Mouse (Mus musculus): Measurements from ENCODE around the gene Ddit4.

The Ddit4 gene

GRCm38 (mm10) chr10:59920810-59921681 lies 30.6 kb downstream of the Ddit4 start:
- in situ Hi-C loops (cut with MboI, MseI): loop anchor here (25.0 kb wide), 2 partner anchors 466 to 816 kb away; partner anchors contain the start of gene Gm17455 (in 1 of the 2)

DNA sequence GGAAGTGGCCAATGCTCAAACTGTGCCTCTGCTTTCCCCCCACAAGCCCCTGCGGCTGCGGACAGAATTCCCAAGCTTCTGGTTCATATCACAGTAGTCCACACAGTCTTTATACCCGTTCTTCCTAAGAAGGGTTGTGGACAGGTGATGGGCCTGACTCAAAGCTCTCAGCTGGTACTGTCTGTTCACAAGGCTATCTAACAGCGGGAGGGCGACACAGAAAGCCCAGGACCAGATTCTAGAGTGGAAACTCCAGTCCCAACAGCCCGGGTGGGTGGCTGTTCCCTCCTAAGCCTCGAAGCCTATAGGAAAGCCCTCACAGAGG lies 31.2 kb downstream of the Ddit4 start:
- in situ Hi-C loops (cut with MboI, MseI): loop anchor here (25.0 kb wide), 2 partner anchors 467 to 817 kb away; partner anchors contain the start of gene Gm17455 (in 1 of the 2)

GRCm38 (mm10) chr10:59919494-59920181 lies 32.0 kb downstream of the Ddit4 start:
- in situ Hi-C loops (cut with MboI, MseI): loop anchor here (25.0 kb wide), 2 partner anchors 468 to 818 kb away; partner anchors contain the start of gene Gm17455 (in 1 of the 2)

DNA sequence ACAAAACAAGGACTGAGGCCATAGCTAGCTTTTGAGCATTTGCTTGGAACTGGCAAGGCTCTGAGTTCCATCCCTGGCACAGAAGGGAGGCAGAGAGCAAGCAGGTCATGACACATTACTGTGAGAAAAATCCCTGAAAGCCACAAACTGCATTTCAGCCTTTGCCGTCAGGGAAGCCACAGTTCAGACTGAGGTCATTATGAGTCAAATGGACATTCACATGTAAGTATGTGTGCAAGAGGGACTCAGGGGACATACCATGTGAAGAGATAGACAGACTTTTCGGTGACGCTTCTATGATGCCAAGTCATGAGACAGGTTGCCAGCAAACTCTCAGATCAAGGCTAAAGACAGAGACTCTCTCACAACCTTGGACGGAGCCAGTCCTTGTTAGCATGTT lies 33.5 kb downstream of the Ddit4 start:
- in situ Hi-C loops (cut with MboI, MseI): loop anchor here (25.0 kb wide), 2 partner anchors 469 to 819 kb away; partner anchors contain the start of gene Gm17455 (in 1 of the 2)

- in situ Hi-C loops (cut with MboI, MseI): loop anchor here (25.0 kb wide), 2 partner anchors 471 to 821 kb away; partner anchors contain the start of gene Gm17455 (in 1 of the 2)
Measured at GRCm38 (mm10) chr10:59916649-59917048, 35.0 kb downstream of the Ddit4 start.

- in situ Hi-C loops (cut with MboI, MseI): loop anchor here (25.0 kb wide), 2 partner anchors 471 to 821 kb away; partner anchors contain the start of gene Gm17455 (in 1 of the 2)
Measured at GRCm38 (mm10) chr10:59916159-59916558, 35.5 kb downstream of the Ddit4 start.

DNA sequence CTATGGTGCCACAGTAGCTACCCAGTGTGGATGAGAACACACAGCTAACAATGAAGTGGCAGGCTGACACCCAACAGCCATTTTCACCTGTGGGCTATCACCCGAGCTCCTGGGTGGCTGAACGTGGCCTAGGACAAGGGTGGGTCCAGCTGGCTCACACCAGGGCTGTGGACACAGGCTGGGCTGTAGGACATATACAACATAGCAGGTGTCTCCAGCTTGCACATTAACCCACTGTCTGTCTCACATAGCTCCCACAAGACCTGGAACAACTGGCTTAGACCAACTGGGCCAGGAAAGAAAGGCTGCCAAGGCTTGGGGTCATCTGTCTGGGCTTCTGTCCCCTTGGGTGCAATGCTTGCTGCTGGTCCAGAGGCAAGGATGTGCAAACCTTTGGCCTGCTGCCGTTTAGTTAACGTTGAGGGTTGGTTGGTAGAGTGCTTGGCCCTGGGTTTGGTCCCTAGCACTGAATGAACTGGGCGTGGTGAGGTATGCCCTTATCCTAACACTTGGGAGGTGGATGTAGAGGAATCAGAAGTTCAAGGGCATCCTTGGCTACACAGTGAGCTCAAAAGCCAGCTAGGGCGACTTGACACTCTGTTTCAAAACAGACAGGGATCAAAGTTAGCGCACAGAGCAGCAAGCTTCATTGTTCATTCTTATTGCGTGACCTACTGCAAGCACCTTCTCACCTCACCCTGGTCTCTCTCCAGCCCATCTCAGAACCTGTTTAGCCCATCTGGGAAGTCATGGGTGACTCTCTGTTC lies 36.3 kb downstream of the Ddit4 start:
- in situ Hi-C loops (cut with MboI, MseI): loop anchor here (25.0 kb wide), 2 partner anchors 472 to 822 kb away; partner anchors contain the start of gene Gm17455 (in 1 of the 2)

GRCm38 (mm10) chr10:59911561-59912198 lies 40.0 kb downstream of the Ddit4 start:
- in situ Hi-C loops (cut with MboI, MseI): loop anchor here (25.0 kb wide), 2 partner anchors 476 to 826 kb away; partner anchors contain the start of gene Gm17455 (in 1 of the 2)

DNA sequence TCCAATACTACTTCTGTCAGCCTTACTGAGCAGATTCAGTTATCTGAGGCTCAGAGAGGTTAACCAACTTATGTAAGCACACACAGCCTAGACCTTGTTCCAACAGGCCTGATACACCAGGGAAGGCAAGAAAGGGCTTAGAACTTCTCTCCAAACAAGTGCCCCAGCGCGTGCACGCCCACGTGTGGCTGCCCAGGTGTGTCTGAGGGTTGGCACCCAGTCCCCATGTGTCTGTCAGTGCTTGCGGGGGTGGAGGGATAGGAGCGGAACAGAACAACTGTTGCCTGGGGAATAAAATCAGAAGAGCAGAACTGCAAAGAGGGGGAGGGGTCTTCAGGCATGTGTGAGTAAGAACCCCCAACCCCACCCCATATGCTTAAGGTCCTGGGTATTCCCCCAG lies 40.5 kb downstream of the Ddit4 start:
- in situ Hi-C loops (cut with MboI, MseI): loop anchor here (25.0 kb wide), 2 partner anchors 476 to 826 kb away; partner anchors contain the start of gene Gm17455 (in 1 of the 2)

- in situ Hi-C loops (cut with MboI, MseI): loop anchor here (10.0 to 25.0 kb wide), 3 partner anchors 478 to 835 kb away; partner anchors contain the start of gene Gm17455 (in 1 of the 2)
Measured at GRCm38 (mm10) chr10:59909357-59909847, 42.2 kb downstream of the Ddit4 start.

- in situ Hi-C loops (cut with MboI, MseI): loop anchor here (10.0 to 25.0 kb wide), 3 partner anchors 478 to 836 kb away; partner anchors contain the start of gene Gm17455 (in 1 of the 2)
Measured at GRCm38 (mm10) chr10:59908776-59909315, 42.8 kb downstream of the Ddit4 start.

DNA sequence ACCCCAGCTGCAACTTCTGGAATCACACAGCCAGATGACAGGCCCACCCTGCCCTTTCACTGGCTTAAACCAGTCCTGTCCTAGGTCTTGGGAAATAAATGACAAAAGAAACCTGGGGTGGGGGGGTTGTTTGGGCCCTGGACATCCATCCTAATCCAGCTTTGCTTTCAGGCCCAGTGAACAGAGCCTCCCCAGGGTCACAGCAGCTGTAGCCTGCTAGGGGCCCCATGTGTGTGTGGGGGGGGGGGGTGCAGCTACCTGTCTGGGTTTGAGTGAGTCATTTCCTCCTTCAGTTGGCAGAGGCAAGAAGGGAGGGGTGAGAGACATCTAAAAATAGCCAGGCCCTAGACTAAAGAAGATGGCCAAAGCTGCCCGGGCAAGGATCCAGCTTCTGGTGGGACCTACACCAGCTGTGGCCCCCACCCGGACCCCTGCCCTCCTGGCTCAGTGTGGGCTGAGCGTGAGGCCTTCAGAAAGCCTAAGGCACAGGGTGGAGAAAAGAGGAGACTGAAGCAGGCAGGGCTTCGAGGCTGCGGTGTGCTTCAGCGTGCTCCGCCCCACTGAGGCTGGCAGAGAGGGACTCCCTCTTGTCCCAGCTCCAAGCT lies 43.8 kb downstream of the Ddit4 start:
- in situ Hi-C loops (cut with MboI, MseI): loop anchor here (10.0 to 25.0 kb wide), 3 partner anchors 480 to 837 kb away; partner anchors contain the start of gene Gm17455 (in 1 of the 2)

DNA sequence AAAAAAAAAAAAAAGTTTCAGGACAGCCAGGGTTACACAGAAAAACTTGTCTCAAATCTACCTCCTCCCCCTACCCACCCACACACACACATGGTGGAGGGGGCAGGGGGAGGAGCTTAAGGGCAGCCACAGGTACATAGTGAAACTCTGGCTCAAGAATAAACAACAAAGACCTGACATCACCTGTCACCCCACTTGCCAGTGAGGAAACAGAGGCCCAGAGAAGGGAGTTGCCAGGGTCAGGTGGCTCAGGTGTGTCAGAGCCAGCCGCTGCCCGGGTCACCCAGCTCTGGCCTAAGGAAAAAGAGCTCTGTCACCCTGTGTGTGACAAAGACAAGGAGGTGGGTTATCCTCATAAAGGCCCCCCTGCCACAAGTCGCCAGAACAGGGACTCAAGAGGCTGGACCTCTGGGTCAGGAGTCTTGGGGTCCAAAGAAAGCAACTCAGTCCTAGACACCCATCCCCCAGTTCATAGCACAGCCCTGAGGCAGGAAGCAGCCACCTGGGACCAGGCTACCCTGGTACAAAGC lies 44.5 kb downstream of the Ddit4 start:
- in situ Hi-C loops (cut with MboI, MseI): loop anchor here (10.0 to 25.0 kb wide), 3 partner anchors 480 to 838 kb away; partner anchors contain the start of gene Gm17455 (in 1 of the 2)

DNA sequence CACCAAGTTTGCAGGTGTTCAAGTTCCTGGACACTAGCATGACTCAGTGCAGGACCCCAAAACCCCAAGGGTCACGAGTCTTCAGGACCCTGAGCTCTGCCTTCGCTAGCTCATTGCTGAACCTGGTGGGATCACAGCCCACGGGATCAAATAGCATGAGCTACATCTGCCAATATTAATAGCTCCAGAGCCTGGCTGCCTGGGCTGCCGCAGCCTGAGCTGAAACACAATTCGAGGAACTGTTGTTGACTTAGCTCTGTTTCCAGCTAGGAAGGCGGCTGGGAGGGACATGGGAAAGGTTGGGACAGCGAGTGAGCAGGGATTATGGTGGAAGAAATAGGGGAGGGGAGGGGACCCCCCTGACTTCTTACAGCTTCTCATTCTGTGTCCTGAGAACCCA lies 48.5 kb downstream of the Ddit4 start:
- in situ Hi-C loops (cut with MboI, MseI): loop anchor here (5.0 to 25.0 kb wide), 5 partner anchors 99 to 842 kb away; partner anchors contain the start of genes Anapc16 (in 1 of the 2), Ascc1 (in 1 of the 2), Gm17455 (in 1 of the 2) and Psap (in 1 of the 2)

- in situ Hi-C loops (cut with MboI, MseI): loop anchor here (5.0 to 25.0 kb wide), 5 partner anchors 100 to 842 kb away; partner anchors contain the start of genes Anapc16 (in 1 of the 2), Ascc1 (in 1 of the 2), Gm17455 (in 1 of the 2) and Psap (in 1 of the 2)
Measured at GRCm38 (mm10) chr10:59902606-59902990, 49.0 kb downstream of the Ddit4 start.

DNA sequence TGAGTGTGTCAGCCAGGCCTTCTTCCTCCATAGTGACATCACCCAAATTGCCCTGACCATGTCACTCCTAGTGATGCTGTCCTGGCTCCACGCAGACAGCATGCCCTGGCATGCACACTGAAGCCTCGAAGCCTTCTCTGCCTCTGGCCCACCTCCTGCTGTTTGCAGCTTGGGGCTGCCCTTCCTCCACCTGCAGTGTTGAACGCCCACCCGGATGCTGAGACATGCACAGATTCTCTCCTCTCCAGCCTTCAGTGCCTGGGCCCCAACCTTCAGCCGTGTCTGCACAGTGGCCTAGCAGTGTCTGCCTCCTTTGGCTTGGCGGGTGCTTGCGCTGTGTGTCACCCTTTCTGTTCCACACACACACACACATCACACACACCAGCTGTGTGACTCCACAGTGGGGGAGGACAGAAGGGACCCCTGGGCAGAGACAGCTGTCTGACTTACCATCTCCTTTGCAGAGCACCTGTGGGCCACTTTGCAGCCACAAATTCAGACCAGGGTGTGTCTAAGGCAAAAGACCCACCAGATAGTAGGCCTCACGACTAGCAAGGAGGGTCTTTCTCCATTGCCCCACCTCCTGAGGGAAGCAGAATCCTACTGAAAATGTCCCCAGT lies 49.5 kb downstream of the Ddit4 start:
- in situ Hi-C loops (cut with MboI, MseI): loop anchor here (5.0 to 25.0 kb wide), 5 partner anchors 100 to 843 kb away; partner anchors contain the start of genes Anapc16 (in 1 of the 2), Ascc1 (in 1 of the 2), Gm17455 (in 1 of the 2) and Psap (in 1 of the 2)

DNA sequence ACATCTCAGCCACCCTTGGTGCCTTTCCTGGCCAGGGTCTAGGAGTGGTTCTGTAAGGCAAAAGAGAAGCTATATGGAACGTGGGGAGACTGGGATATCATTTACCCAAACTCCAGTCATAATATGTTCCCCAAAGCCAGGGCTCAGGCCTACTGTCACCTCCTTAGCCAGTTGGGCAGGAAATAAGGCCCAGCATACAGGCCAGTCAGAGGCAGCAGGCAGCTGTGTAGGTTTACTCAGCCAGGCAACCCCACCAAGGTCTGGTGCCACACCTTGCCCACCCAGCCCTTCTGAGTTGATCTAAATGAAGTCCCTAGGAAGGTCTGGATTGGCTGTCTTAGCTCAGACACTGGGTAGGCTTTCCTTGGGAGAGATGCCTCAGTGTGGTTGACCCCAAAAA lies 50.2 kb downstream of the Ddit4 start:
- in situ Hi-C loops (cut with MboI, MseI): loop anchor here (5.0 to 25.0 kb wide), 5 partner anchors 101 to 843 kb away; partner anchors contain the start of genes Anapc16 (in 1 of the 2), Ascc1 (in 1 of the 2), Gm17455 (in 1 of the 2) and Psap (in 1 of the 2)

DNA sequence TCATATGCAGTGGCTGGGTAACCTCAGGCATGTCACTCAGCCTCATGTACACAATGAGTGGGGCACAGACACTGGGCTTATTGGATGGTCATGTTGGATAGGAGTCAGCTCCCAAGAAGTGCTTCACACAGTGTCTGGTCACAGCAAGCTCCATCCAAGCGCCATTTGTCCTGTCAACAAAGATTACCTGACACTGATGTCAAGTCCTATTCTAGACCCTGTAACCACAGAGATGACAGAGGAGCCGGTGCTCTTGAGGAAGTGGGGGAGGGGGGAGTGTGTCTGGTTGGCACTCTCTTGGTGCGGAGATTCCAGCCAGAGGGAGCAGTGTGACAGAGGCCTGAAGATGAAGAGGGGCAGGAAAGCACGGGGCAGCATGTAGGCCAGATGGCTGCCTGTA lies 50.7 kb downstream of the Ddit4 start:
- in situ Hi-C loops (cut with MboI, MseI): loop anchor here (5.0 to 25.0 kb wide), 5 partner anchors 101 to 844 kb away; partner anchors contain the start of genes Anapc16 (in 1 of the 2), Ascc1 (in 1 of the 2), Gm17455 (in 1 of the 2) and Psap (in 1 of the 2)

All from T-helper 17 cell (primary cell).